Comparison of ENCODE assay signal across 8 mouse cellular contexts in genomic region chr1:133039505-133039949, GRCm38 (mm10). TPM values are rescaled to one million over a fixed set of nuclear protein-coding genes. Genes with fewer than 3 reads are reported as not detected.
DNase-seq lines count a peak whose midpoint lies in the region; ATAC-seq and TF ChIP-seq lines count a peak whose summit lies in the region.

No protein-coding gene starts in this region.

- H3K4me2 ChIP-seq in hindbrain, embryonic 14.5 days (replicated peaks) = no peak overlapping the region
- no peak overlapping the region for H3K4me2 ChIP-seq in limb, embryonic 13.5 days (replicated peaks)
- H3K4me2 ChIP-seq in midbrain, embryonic 16.5 days (ENCODE audit: low read length) = no peak overlapping the region

- H3K4me3 ChIP-seq in bone marrow, adult 2 months (replicated peaks; ENCODE audit: control insufficient read depth, low read depth, low read length) = no peak overlapping the region
- no peak overlapping the region for H3K4me3 ChIP-seq in embryonic fibroblast, embryonic 13.5 days (ENCODE audit: insufficient read depth, low read length)
- no peak overlapping the region for H3K4me3 ChIP-seq in hindbrain, embryonic 14.5 days (replicated peaks; ENCODE audit: low read length)
- no peak overlapping the region for H3K4me3 ChIP-seq in limb, embryonic 13.5 days
- H3K4me3 ChIP-seq in midbrain, embryonic 16.5 days (ENCODE audit: low read depth, low read length) = no peak overlapping the region

- TF ChIP-seq POLR2A in bone marrow, adult 2 months (IDR thresholded peaks at IDR 0.05; ENCODE audit: borderline replicate concordance, control insufficient read depth, low read depth, low read length) = no peak
- TF ChIP-seq POLR2A in embryonic fibroblast, embryonic 13.5 days (IDR thresholded peaks at IDR 0.05; ENCODE audit: low read depth, low read length) = no peak

- peak; percentile 60; the same call in 1 of the 2 replicates for ATAC-seq in hindbrain, embryonic 14.5 days (ENCODE audit: low FRiP score)
- peak; percentile 69; the same call in 1 of the 2 replicates for ATAC-seq in limb, embryonic 13.5 days (ENCODE audit: low FRiP score, low read depth)
- peak; percentile 78 for ATAC-seq in midbrain, embryonic 16.5 days

- H3K9me3 ChIP-seq in hindbrain, embryonic 14.5 days (ENCODE audit: control insufficient read depth, low read length) = no peaks in the 10 kb centered on the region
- H3K9me3 ChIP-seq in limb, embryonic 13.5 days = no peaks in the 10 kb centered on the region
- H3K9me3 ChIP-seq in midbrain, embryonic 16.5 days (replicated peaks; ENCODE audit: control insufficient read depth, low read length, poor library complexity, severe bottlenecking) = no peaks in the 10 kb centered on the region

- H3K36me3 ChIP-seq in hindbrain, embryonic 14.5 days (replicated peaks; ENCODE audit: control insufficient read depth, insufficient read depth) = no peaks in the 10 kb centered on the region
- H3K36me3 ChIP-seq in limb, embryonic 13.5 days = no peaks in the 10 kb centered on the region
- H3K36me3 ChIP-seq in midbrain, embryonic 16.5 days (ENCODE audit: control insufficient read depth, insufficient read depth, low read length) = no peaks in the 10 kb centered on the region

- no peaks in the 10 kb centered on the region; the same call in 1 of the 2 replicates for H3K4me1 ChIP-seq in bone marrow, adult 2 months (ENCODE audit: control insufficient read depth, insufficient read depth, low read length)
- H3K4me1 ChIP-seq in embryonic fibroblast, embryonic 13.5 days (ENCODE audit: control insufficient read depth, insufficient read depth, low read length) = no peaks in the 10 kb centered on the region
- H3K4me1 ChIP-seq in hindbrain, embryonic 14.5 days (replicated peaks; ENCODE audit: control insufficient read depth, insufficient read depth, low read length) = no peaks in the 10 kb centered on the region
- H3K4me1 ChIP-seq in limb, embryonic 13.5 days = no peaks in the 10 kb centered on the region
- H3K4me1 ChIP-seq in midbrain, embryonic 16.5 days (ENCODE audit: control insufficient read depth, insufficient read depth, low read length) = no peaks in the 10 kb centered on the region

- 17% methylated on average over 4 of the region's 4 CpGs for WGBS in bone marrow, adult 2 months
- WGBS in hindbrain, embryonic 14.5 days = 6% methylated on average over 4 of the region's 4 CpGs
- WGBS in limb, embryonic 13.5 days = 13% methylated on average over 4 of the region's 4 CpGs
- WGBS in midbrain, embryonic 16.5 days = 6% methylated on average over 4 of the region's 4 CpGs

- TF ChIP-seq CTCF in bone marrow, adult 2 months (IDR thresholded peaks at IDR 0.05; ENCODE audit: control insufficient read depth, insufficient read depth, low read length) = peak; percentile 54
- TF ChIP-seq CTCF in embryonic fibroblast, embryonic 13.5 days (IDR thresholded peaks at IDR 0.05; ENCODE audit: borderline replicate concordance, insufficient read depth, low read length) = peak; percentile 41; the same call in 1 of the 2 replicates

- DNase-seq in layer of hippocampus, adult 11-12 months (ENCODE audit: low spot score) = peak; percentile 65
- DNase-seq in layer of hippocampus, adult 9-10 months (ENCODE audit: low spot score) = no peak
- DNase-seq in hindbrain, embryonic 14.5 days (ENCODE audit: low spot score) = peak; percentile 89
- DNase-seq in spleen, postnatal 4 days (ENCODE audit: low spot score in 2 of 2) = peak; percentile 55 to 72

- no peak overlapping the region for H3K27ac ChIP-seq in bone marrow, adult 2 months (ENCODE audit: control insufficient read depth, insufficient read depth, low read depth, low read length, poor library complexity)
- no peak overlapping the region for H3K27ac ChIP-seq in embryonic fibroblast, embryonic 13.5 days (ENCODE audit: insufficient read depth, low read length)
- no peak overlapping the region for H3K27ac ChIP-seq in hindbrain, embryonic 14.5 days
- H3K27ac ChIP-seq in limb, embryonic 13.5 days = no peak overlapping the region
- no peak overlapping the region for H3K27ac ChIP-seq in midbrain, embryonic 16.5 days (ENCODE audit: low read length)

- no peaks in the 10 kb centered on the region for H3K27me3 ChIP-seq in hindbrain, embryonic 14.5 days (ENCODE audit: control insufficient read depth, insufficient read depth, low read length)
- peaks cover 5% of the 10 kb centered on the region; the same call in 1 of the 2 replicates for H3K27me3 ChIP-seq in limb, embryonic 13.5 days
- no peaks in the 10 kb centered on the region for H3K27me3 ChIP-seq in midbrain, embryonic 16.5 days (ENCODE audit: control insufficient read depth, insufficient read depth, low read depth, low read length)

- no peak overlapping the region for H3K9ac ChIP-seq in hindbrain, embryonic 14.5 days
- H3K9ac ChIP-seq in limb, embryonic 13.5 days = no peak overlapping the region
- no peak overlapping the region for H3K9ac ChIP-seq in midbrain, embryonic 16.5 days (ENCODE audit: low read depth, low read length)

RNA-seq across cellular contexts. Expression of gene Pik3c2b, which starts 5.9 kb away (rescaled TPM):
- 6.6 and 17.9 TPM in 2 replicates for polyA plus RNA-seq in bone marrow, adult 2 months (2011; ENCODE audit: insufficient read depth, insufficient read length, low replicate concordance, missing spikeins)
- polyA plus RNA-seq in embryonic fibroblast, embryonic 13.5 days (2011; ENCODE audit: insufficient read length, low read depth, missing spikeins) = 2.5 and 3.2 TPM in 2 replicates
- polyA plus RNA-seq in hindbrain, embryonic 14.5 days (2014; fragmentation: Nextera tagmentation; extraction: Ambion mirVana) = 13.7 and 14.8 TPM in 2 replicates
- polyA plus RNA-seq in limb, embryonic 13.5 days (2015; fragmentation: Nextera tagmentation; extraction: Ambion mirVana) = 6.8 and 7.1 TPM in 2 replicates
- polyA plus RNA-seq in midbrain, embryonic 16.5 days (2015; fragmentation: Nextera tagmentation; extraction: Ambion mirVana) = 12.3 and 14.0 TPM in 2 replicates

RNA-seq across cellular contexts. Expression of gene Mdm4, which starts 9.2 kb away (rescaled TPM):
- 33.1 and 66.0 TPM in 2 replicates for polyA plus RNA-seq in bone marrow, adult 2 months (2011; ENCODE audit: insufficient read depth, insufficient read length, low replicate concordance, missing spikeins)
- polyA plus RNA-seq in embryonic fibroblast, embryonic 13.5 days (2011; ENCODE audit: insufficient read length, low read depth, missing spikeins) = 97.1 and 122 TPM in 2 replicates
- polyA plus RNA-seq in hindbrain, embryonic 14.5 days (2014; fragmentation: Nextera tagmentation; extraction: Ambion mirVana) = 42.4 and 51.8 TPM in 2 replicates
- polyA plus RNA-seq in limb, embryonic 13.5 days (2015; fragmentation: Nextera tagmentation; extraction: Ambion mirVana) = 40.2 and 45.9 TPM in 2 replicates
- 35.4 and 40.8 TPM in 2 replicates for polyA plus RNA-seq in midbrain, embryonic 16.5 days (2015; fragmentation: Nextera tagmentation; extraction: Ambion mirVana)
